Mouse (Mus musculus) embryo, embryonic 9.5 days (tissue): ENCODE data around the gene Tmem53.

Experiments used
- DNase-seq: peaks from one replicate; pipeline ENCODE4 v3.0.0-alpha.2; 2017; ENCODE audit errors: extremely low spot score

The Tmem53 gene

GRCm38 (mm10) chr4:117281090-117281845 lies 29.5 kb downstream of the Tmem53 start:
- no peak for DNase-seq

- DNase-seq, result peak; percentile 81
Observed at GRCm38 (mm10) chr4:117283271-117284191, 31.8 kb downstream of the Tmem53 start.

GRCm38 (mm10) chr4:117284363-117284762 lies 32.6 kb downstream of the Tmem53 start:
- no peak for DNase-seq

GRCm38 (mm10) chr4:117288277-117288926 lies 36.7 kb downstream of the Tmem53 start:
- DNase-seq, result no peak

GRCm38 (mm10) chr4:117288927-117289801 lies 37.4 kb downstream of the Tmem53 start:
- peak; percentile 89 for DNase-seq

- no peak for DNase-seq
Observed at GRCm38 (mm10) chr4:117291696-117292095, 39.9 kb downstream of the Tmem53 start.

- DNase-seq, result no peak
Observed at GRCm38 (mm10) chr4:117296849-117297593, 45.3 kb downstream of the Tmem53 start.

- no peak for DNase-seq
Observed at GRCm38 (mm10) chr4:117297819-117298218, 46.1 kb downstream of the Tmem53 start.

GRCm38 (mm10) chr4:117299921-117300320 lies 48.2 kb downstream of the Tmem53 start:
- no peak for DNase-seq

GRCm38 (mm10) chr4:117302027-117302806 lies 50.5 kb downstream of the Tmem53 start:
- DNase-seq, result no peak

GRCm38 (mm10) chr4:117303581-117304238 lies 52.0 kb downstream of the Tmem53 start:
- DNase-seq, result no peak

- DNase-seq, result peak; percentile 41
Observed at GRCm38 (mm10) chr4:117304239-117305025, 52.7 kb downstream of the Tmem53 start.

GRCm38 (mm10) chr4:117305461-117305860 lies 53.7 kb downstream of the Tmem53 start:
- DNase-seq, result no peak

GRCm38 (mm10) chr4:117307270-117307669 lies 55.5 kb downstream of the Tmem53 start:
- no peak for DNase-seq

- DNase-seq, result no peak
Observed at GRCm38 (mm10) chr4:117309427-117309826, 57.7 kb downstream of the Tmem53 start.

- DNase-seq, result no peak
Observed at GRCm38 (mm10) chr4:117311891-117312290, 60.1 kb downstream of the Tmem53 start.

GRCm38 (mm10) chr4:117312416-117313084 lies 60.8 kb downstream of the Tmem53 start:
- peak; percentile 73 for DNase-seq

- DNase-seq, result no peak
Observed at GRCm38 (mm10) chr4:117313085-117313424, 61.3 kb downstream of the Tmem53 start.
